Mouse (Mus musculus) adrenal gland, adult 2 months (tissue): ENCODE data around the gene Chrna1. TPM values are rescaled to one million over a fixed set of nuclear protein-coding genes. Genes with fewer than 3 reads are reported as not detected.
"Not testable (repeated sequence)": the region's sequence is repeated elsewhere in the genome, so short reads cannot be mapped to it uniquely, and the experiment has no call there.

Source experiments
- DNase-seq: peaks from one replicate; pipeline ENCODE4 v3.0.0; 2021
- polyA plus RNA-seq: library from polyadenylated mRNA; depleted of rRNA; stranded (reverse); fragments of >200 nt; gene quantifications from 2 replicates; pipeline ENCODE4 v1.2.3, GENCODE M21; 2012
- total RNA-seq, 2 experiments: library from RNA; stranded (reverse); gene quantifications; 2 replicates each; pipeline ENCODE4 v1.2.3; 2021

Chrna1 gene
- total and polyA plus RNA-seq, 3 experiments: 0.02 TPM; not detected in 2

DNA sequence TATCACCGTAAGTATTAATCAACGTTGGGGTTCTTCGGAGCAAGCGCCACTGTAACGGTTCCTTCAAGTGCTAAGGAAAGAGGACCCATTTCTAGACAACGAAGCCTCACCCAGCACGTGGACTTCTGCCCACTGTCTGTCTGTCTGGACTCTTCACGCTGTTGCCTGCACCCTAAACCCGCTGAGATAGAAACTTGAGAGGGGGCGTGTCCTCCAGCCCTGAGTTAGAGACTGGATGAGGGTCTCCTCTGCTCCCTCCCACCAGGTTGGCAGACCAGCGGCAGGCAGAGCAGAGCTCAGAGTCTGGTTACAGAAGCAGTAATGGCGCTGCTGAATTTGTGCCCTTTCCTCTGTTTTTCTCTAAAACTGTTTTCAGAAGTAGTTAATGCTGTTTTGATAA is 10.0 kb upstream of the Chrna1 start:
- DNase-seq: no peak

DNA sequence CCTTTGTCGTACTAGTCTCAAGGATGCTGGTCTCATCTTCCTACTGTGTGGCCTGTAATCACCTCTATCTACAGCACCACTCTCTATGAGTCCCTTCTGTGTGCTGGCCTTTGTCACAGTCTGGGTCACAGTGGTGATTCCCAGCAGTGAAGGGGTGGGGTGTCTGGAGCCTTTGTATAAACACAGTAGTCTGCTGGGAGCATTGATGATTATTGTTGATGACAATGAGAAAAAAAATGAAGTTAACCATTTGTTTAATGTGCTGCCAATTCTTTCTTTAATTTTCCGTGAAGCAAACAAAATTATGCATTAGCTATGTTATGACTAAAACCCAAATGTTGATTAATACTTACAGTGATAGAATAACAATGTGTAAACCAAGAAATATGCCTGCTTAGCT is 8.8 kb upstream of the Chrna1 start:
- no peak for DNase-seq

DNA sequence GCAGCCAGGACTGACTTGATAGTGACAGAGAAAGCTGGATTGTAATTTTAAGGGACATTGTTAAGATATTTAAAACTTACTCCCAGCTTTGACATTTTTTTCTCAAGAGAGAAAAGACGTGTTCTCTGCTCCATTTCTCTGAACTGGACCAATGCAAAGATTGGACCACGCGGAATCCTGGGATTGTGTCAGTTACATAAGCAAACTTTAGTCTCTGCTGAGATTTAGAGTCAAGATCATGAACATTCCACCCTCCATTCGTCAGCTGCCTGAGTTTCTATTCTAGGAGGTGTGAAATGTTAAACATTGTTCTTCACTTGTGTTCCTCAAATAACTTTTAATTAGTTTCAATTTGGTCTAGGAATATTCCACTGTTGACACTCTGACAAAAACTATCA is 7.0 kb upstream of the Chrna1 start:
- DNase-seq: no peak

DNA sequence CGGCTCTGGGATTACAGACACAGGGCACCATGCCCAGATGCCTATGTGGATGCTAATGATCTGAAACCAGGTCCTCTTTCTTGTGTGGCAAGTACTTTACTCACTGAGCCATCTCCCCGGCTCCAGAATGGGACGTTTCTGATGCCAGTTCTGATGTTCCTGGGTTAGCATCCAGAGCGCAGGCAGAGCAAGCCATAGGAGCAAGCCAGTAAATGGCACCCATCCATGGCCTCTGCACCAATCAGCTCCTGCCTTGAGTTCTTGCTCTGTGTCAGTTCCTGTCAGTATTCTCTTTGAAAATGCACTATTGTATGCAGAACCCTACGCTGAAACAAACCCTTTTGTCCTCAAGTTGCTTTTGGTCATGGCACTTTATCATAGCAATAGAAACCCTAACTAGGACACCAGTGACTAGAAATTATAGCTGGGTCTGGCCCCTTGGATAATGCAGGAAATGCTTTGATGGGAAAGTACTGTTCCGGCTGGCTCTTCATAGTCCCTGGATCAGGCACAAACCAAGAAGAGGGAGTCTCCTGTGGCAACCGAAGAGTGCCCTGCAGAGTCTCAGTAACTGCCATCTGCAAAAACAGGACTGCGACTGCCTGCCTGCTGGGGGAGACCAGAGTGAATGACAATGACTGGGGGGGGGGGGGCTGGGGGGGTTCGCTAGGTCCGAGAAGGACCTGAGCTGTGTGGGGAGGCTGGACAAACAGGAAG is 6.4 kb upstream of the Chrna1 start:
- no peak for DNase-seq

DNA sequence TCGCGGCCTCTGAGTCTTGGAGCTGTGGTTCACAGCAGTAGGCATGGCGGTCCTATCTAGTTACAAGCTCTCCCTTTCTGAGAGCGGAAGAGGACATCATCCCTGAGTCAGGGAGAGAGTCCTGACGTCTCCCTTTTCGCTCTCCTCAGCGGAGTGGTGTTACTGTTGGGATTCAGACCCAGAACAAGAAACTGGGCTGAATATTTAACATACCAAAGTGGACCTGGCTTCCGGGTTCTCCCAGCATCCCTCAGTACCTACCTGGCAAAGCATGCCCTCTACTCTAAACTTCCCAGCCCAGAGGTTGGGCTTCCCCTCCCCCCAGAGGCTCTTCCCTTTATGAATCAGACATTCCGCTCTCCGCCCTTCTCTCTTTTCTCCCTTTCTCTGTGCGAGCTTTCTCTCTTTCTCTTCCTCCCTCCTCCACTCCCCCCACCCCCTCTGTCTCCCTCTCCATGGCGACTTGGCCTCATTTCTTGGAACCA is 5.3 kb upstream of the Chrna1 start:
- DNase-seq: peak; percentile 71

DNA sequence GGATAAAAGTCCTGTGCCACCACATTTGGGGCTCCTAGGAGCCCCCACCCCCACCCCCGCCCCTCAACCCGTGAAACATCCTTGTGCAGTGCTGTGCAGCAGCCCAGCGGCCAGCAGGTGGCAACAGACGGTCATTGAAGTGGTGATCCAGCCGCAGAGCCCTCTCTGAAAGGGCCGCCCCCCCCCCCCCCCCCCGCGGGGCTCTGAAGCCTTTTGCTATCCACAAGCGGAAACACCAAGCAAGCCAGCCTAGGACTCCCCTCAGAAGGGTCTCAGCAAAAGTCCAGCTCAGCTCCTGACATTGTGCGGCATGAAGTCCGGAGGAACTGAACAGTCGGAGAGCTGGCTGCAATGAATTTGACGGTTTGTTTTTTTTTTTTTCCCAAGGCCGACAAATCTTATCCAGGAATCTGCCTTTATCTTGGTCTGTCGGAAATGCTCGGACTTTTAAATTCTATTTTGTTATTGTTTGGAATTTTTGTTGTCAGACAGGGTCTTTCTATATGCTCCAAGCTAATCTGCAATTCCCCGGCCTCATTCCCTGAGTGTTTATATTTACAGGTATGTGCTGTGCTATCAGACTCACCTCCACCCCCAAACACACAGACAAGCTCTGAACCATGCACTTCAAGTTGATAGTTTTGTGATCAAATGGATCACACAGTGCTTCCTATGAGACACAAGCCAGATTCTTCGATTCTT is 4.7 kb upstream of the Chrna1 start:
- DNase-seq: peak; percentile 83

GRCm38 (mm10) chr2:73580720-73581119 is 582 bp upstream of the Chrna1 start:
- no peak for DNase-seq

GRCm38 (mm10) chr2:73579168-73579567 is 970 bp downstream of the Chrna1 start:
- no peak for DNase-seq

DNA sequence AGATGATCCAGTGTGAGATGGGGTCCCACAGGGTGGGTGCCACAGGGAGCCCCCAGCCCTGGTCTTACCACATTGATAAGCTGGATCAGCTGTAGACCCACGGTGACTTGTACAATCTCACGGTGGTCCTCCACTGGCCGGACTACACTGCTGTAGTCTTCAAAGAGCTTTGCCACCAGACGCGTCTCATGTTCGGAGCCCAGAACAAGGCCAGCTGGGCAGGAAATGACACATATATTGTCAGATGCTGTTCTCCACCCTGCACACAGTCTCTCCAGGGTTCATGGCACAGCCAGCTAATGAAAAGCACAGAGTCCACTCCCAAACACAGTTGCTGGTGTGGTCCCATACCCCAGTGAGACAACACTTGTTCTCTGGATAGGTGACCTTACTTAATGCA is 5.7 kb downstream of the Chrna1 start:
- no peak for DNase-seq

DNA sequence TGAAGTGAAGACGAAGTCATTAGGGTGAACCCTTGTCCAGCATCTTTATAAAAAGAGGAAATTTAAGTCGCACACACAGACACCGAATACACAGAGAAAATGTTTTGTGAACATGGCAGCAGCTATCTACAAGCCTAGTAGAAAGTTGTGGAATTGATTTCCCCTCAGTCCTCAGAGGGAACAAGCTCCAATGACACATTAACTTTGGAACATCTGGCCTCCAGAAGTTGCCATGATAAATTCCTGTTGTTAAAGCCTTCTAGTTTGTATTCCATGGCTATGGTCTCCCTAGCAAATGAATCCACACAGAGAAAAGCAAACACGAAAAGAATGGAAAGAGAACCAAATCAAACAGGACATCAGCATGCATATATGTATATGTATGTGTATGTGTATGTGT is 6.6 kb downstream of the Chrna1 start:
- no peak for DNase-seq

GRCm38 (mm10) chr2:73572539-73573372 is 7.4 kb downstream of the Chrna1 start:
- DNase-seq: peak; percentile 74

GRCm38 (mm10) chr2:73571901-73572300 is 8.2 kb downstream of the Chrna1 start:
- no peak for DNase-seq

- DNase-seq: no peak
Measured at GRCm38 (mm10) chr2:73571304-73571703, 8.8 kb downstream of the Chrna1 start.

- peak; percentile 53 for DNase-seq
Measured at GRCm38 (mm10) chr2:73566989-73567605, 13.0 kb downstream of the Chrna1 start.

GRCm38 (mm10) chr2:73566162-73566561 is 14.0 kb downstream of the Chrna1 start:
- DNase-seq: no peak

GRCm38 (mm10) chr2:73563690-73564089 is 16.4 kb downstream of the Chrna1 start:
- DNase-seq: no peak

DNA sequence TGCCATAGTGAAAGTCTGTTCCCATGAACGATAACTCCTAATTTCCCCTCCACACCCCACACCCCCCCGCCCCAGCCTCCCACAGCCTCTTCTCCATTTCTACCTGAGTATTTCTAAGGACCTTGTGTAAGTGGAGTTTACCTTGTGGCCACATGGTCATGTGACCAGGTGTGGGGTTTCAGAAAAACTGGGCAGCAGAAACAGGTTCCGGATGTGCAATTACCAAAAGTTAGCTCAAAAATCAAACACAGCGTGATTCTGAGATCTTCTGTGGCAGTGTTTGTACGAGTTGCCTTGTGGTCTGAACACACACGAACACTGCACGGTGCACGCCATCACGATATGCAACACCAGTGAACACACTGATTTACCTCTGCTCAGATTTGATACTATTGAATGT is 17.5 kb downstream of the Chrna1 start:
- DNase-seq: no peak

GRCm38 (mm10) chr2:73561665-73562063 is 18.5 kb downstream of the Chrna1 start:
- no peak for DNase-seq

DNA sequence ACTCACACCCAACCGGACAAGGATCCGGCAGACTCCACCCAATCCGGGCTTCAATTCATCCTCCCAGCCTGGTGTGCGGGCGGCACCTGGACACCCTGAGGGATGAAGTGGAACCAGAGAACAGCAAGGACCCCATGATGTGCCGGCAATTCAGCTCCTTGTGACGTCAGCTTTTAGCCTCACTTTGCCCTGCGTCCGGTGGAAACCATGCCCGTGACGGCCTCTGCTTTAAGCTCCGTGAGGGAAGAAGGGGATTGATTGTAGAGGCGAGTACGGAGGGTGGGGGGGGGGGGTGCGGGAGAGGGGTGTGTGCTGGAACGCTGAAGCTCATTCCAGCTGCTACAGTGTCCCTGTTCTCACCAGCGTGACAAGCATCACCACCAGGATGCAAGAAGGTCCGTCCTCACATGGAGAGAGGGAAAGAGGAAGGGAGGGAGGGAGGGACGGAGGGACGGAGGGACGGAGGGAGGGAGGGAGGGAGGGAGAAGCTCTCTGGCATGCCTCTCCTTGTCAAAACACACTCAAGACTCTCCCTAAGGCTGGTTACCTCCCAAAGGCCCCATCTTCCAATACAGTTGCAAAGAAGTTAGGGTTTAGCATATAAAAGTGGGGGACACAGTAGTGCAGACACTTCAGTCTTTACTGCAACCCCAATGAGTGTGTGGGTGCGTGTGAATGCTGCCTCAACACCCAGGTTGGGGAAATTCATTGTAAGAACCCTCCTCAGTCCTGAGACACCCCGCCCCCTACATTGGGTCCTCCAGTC is 19.1 kb downstream of the Chrna1 start:
- DNase-seq: no peak

DNA sequence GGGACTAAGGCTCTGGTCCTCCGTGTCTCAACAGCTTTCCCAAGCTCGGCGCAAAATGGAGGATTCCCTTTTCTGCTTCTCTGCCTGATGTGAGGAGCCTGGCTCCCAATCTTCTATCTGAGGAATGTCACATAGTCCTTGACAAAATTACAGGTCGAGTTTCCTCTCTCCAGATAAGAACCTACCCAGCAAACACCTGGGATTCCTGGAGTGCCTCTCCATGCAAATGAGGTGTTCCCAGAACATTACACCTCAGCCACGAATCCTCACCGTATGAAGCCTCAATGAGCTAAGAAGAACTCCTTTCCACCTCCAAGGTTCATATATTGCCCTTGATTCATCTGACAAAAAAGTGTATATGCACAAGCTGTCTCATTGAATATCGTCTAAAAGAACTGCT is 19.7 kb downstream of the Chrna1 start:
- no peak for DNase-seq

DNA sequence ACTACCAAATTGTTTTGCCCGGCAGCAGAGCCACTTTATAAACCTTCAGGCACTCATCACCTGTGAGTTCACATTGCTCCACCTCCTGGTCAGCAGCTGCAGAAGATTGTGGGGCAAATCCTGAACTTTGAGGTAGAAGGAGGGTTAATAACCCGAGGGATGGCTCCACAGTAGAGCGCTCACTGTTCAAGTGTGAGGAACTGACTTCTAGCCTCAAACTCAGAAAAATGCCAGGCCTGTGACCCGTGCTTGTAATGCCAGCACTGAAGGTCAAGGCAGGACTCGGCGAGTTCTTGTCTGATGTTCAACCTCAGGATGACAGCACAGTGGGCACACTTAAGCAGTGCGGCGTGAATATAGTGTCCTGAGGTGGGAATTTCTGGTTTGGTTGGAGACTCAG is 22.2 kb downstream of the Chrna1 start:
- no peak for DNase-seq

DNA sequence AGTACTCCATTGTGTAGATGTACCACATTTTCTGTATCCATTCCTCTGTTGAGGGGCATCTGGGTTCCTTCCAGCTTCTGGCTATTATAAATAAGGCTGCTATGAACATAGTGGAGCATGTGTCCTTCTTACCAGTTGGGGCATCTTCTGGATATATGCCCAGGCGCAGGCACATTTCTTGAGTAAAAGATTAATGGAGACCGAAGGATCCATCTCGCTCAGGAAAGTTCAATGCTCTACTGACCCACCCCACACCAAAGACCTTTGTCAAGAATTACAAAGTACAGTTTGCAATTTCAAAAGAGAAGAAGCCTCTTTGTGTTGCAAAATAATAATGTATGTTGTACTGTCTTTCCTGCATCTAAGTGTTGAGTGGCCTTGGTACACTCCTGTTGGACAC is 23.1 kb downstream of the Chrna1 start:
- DNase-seq: not testable (repeated sequence)
